Mouse (Mus musculus) small intestine, adult 2 months (tissue): ENCODE measurements around the gene Rgs19.

Experiments
- CTCF ChIP-seq: fragments of 200-500 bp; IDR thresholded peaks from 2 replicates; pipeline ENCODE4 v1.5.1; 2012; ENCODE audit warnings: low read depth, mild to moderate bottlenecking, control low read depth, inconsistent platforms, low read length, moderate library complexity, mixed read lengths; ENCODE audit not compliant: insufficient replicate concordance, insufficient read length; ENCODE audit errors: extremely low read depth
- POLR2A ChIP-seq: fragments of 200-500 bp; IDR thresholded peaks from 2 replicates; pipeline ENCODE4 v1.6.1; 2012; ENCODE audit warnings: low read depth, mild to moderate bottlenecking, control low read depth, inconsistent platforms, low read length, moderate library complexity

- TF ChIP-seq POLR2A: no peak
- TF ChIP-seq CTCF: no peak
Observed at GRCm38 (mm10) chr2:181653523-181653922, 40.3 kb downstream of the Rgs19 start.
